Mouse (Mus musculus) 3134 (cell line): ENCODE data around the gene Rpn1.
"Not testable (repeated sequence)": the region's sequence is repeated elsewhere in the genome, so short reads cannot be mapped to it uniquely, and the experiment has no call there.

Experiments used
- DNase-seq: peaks from one replicate; pipeline ENCODE4 v3.0.0-alpha.2; 2011; ENCODE audit warnings: low spot score; ENCODE audit not compliant: insufficient read length; ENCODE audit errors: extremely low read depth

Gene Rpn1

DNA sequence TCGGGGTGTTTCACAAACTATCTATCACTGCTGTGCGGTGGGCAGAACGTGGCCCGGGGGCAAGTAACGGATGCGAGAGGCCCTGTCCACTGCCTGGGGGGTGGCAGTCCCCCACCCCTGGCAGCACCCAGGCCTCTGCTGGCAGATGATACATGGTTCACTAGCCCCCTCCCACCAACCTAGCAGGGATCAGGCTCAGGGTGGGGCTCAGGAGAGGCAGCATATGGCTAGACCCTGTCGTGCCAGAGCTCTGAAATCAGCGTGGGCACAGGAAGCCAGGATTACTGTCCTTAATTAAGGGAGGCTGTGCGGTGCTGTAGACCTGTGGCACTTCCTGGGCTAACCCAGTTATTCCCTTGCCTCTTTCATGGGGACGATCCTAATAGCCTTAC lies 32.9 kb downstream of the Rpn1 start:
- no peak for DNase-seq

DNA sequence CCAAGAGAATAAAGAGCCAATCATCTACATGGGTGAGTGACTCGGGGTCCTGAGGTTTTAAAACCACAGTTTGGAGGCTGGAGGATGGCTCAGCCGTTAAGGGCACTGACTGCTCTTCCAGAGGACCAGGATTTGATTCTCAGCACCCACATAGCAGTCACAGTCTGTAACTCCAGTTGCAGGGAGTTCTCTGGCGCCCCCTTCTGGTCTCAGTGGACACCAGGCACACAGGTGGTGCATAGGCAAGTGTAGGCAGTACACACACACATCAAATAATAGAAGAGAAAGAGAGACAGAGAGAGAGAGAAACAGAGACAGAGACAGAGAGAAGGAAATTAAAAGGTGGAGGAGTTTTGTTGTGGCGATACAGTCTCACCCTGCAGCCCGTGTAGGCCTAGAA lies 35.0 kb downstream of the Rpn1 start:
- no peak for DNase-seq

DNA sequence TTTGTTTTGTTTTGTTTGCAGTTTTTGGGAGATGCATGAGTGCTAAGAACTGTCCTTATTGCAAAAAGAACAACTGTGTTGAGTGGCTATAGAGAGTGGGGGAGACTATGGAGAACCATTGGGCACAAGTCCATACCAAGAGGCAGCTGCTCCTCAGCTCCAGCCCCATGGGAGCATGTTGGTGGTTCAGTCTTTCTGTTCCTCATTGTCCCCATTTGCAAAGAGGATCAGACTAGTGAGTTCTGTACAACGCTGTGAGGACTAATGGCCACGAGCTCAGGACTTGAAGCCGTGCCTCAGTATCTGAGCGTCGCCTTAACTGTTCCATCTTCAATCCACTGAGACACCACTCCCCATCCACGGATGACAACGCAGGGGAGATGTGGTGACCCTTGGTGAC lies 36.5 kb downstream of the Rpn1 start:
- no peak for DNase-seq

DNA sequence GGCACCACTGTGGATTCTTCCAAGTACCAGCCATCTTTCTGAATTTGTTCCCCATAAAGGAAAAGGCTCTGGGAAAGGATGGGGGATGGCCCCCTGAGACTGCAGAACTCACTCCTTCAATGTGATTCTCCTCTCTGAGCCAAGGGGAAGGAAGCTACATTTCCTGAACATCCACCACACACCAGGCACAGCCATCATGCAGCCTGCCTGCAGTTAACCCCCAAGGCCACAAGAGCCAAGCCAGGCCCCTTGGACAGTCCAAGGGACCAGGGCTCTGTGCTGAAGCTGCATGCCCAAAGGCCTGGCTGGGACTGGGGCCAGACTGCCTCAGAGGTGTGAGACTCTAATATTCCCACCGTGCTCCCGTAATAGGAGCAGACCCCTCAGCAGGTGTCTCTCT lies 37.5 kb downstream of the Rpn1 start:
- no peak for DNase-seq

DNA sequence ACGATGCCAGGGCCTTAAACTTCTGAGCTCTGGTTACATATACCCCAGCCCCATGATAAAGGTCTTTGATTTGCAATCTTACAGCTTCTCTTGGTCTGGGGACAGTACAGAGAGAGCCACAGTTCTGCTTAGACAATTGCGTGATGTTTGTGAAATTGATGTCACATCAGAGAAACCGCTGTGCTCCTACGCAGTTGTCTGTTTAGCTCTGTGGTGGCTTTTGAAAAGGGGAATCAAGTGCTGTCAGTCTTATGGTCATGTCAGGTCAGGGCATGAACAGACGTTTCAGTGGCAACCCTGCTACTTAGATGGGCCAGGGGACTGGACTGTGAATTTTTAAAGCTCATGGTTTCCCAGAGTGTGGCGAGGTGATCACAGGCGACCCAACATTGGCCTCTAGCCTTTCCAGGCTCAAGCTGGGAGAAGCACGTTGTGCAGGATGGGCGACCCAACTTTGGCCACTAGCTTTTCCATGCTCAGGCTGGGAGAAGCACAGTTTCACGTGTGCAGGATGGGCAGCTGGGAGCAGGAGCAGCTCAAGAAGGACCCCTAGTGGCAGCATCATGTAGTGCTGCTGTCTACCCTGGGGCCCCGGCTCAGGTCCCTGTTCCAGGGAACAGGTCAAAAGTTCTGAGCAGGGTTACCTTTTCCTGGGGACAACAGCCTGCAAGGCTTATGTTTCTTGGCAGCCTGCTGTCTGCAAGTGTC lies 39.0 kb downstream of the Rpn1 start:
- no peak for DNase-seq

DNA sequence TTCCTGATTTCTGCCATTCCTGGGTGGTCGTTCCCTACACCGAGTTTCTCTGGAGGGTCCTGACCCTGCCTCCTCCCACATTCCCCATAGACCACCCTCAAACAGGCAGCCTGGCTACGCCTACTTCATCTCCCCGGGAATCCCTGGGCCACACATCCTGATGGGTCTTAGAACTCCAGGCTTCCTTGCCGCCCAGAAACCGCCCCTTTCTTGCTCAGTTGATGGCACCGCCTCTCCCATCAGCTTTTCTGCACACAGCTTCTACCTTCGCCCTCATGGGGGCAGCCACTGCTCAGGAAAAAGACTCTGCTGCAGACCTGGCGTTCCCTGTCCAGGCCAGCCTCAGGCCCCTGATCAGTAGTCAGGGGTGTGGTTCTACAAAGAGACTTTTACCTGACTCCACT lies 39.6 kb downstream of the Rpn1 start:
- peak; percentile 28 for DNase-seq

DNA sequence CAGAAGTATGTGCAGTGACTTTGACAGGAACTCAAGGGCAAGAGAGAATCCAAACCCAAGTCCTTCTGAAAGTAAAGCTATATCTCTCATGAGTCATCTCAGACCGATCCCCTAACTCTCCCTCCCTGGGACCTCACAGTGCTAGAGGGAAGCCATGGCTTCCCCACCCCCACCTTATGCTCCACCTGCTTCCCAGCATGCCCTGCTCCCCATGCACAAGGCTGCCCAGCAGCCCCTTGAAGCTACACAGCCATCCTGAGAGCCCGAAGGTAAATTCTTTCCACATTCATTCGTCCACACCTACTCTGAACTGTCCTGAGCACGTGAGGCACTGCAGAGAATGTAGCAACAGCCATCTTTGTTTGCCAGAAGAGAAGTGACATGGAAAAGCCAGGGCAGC lies 40.3 kb downstream of the Rpn1 start:
- DNase-seq: no peak

DNA sequence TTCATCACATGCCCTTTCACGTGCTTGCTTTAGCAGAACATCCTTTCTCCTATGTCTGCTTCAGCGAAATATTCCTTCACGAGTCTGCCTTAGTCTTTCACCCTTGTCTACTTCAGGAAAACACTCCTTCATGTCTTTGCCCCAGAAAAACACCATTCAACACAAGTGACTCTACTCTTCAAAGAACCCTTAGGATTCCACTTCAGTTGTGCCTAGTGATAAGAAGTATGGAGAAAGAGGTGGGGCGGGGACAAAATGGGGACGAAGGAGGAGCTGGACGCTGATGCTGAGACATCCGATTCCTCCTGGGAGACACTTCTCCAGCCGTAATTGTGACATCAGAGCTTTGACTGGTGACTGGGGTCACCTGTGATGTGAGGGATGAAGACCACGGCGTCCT lies 41.5 kb downstream of the Rpn1 start:
- not testable (repeated sequence) for DNase-seq

DNA sequence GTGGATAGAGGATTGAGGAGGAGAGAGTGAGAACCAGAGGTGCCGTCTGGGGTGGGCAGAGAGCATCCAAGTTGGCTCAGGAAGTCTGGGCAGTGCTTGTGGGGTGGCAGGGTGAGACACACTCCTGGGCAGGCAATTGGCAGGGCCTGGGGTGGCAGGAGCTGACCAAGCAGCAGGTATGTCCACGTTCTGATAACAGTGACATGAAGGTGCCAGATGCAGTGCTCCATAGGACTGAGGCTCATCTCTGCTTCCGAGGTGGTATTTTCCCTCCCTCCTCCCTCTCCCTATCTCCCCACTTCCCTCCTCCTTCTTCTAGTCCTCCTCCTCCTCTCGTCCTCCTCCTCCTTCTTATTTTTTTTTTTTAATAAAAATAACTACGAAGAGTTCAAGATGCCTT lies 47.2 kb downstream of the Rpn1 start:
- no peak for DNase-seq

DNA sequence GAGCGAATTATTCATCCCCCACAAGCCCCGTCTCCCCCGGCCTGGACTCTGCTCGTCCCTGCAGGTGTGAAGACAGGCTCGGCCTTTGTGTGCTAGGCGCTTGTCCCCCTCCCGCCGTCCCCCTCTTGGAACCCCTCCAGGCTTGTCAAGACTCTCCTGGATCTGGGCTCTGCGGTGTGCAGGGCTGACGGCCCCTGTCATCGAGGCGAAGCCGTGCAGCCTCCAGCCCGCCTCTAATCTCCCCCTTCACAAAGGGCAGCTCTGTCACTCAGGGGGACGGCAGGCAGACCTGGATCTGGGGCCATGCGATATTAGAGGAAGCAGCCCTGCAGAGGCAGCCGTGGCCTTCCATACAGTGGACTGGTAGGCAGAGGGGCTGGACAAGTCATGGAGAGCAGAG lies 47.8 kb downstream of the Rpn1 start:
- DNase-seq: no peak

DNA sequence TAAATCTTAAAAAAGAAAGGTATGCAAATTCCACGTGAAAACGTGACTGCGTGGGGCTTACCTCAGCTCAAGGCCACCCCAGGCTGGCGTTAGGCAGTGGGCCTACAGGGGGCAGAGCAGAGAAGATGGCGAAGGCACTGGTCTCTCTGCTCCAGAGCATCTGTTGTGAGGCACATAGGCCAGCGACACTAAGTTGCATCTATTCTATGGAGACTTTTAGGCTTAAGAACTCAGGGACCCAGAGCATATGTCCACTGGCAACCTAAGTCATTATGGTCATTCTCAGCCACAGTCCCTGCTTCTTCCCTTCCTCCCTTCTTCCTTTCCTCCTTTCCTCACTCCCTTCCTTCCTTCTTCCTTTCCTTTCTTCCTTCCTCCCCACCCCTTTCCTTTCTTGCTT lies 48.8 kb downstream of the Rpn1 start:
- no peak for DNase-seq

DNA sequence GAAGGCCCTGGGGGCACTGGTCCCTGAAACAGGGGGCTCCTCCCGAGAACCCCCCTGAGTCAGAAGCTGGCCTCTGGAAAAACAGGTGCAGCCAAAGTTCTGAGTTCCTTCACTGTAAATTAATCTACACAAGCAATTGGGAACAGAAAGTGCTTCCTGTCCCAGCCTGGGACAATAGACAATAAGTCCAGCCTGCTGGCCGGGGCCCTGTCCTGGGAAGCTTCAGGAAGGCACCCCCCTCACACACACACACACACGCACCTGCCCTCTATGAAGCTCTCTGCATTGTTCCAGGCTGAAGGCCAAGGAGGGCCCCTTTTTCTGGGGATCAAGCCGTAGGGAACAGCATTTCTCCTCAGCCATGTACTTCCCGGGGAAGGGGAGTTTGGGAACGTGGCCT lies 49.6 kb downstream of the Rpn1 start:
- DNase-seq: no peak

DNA sequence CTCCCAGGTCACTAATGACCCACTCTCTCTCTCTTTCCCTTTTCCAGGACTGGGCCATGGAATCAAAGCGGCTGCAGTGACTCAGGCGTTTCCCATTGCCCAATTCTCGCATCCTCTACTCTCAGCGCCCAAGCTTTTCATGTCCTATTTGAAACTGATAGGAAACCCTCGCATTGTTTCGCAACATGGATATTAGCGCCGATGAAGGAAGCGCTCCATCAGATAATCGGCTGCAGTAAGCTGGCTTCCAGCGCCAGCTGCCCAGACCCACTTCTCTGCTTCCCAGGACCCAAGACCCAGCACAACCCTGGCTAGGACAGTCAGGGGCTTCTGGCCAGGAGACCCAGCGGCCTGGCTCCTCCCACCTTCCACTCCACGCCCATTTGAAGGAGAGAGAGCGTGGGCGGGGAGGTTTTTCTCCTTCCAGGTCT lies 51.9 kb downstream of the Rpn1 start:
- no peak for DNase-seq

DNA sequence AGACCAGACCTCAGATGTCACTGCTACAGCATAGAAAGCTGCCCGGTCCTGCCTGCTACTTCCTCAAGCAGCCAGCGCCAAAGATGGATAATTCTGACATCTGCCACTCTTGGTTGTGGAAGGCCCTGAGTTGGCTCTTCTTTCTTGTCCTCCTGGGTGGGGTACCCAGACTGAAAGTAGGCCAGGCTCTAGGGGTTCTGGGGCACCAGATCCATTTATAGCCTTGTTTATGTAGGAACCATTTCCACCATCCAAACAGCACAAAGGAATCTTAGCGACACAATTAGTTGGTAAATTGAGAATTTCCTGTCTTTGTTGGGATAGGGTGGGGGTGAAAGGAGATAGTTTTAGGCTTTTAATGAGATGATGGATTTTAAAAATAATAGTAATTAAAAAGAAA lies 54.2 kb downstream of the Rpn1 start:
- no peak for DNase-seq

DNA sequence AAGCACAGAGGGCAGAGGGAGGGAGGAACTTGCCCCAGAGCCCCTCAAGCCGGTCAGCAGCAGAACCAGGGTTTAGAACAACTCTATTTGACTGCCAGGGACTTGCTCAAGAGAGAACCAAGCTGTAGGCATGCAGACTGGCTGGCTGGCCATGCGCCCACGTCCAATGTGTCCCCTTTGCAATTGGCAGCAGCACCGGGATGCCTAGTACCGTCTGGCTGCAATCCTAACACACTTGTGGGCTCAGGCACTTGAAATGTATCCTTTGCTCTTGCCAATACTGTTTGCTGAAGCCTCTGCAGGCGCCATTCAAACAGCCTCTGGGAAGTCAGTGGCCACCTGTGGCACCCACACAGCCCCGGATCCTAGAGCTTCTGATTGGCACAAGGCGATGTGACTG lies 56.0 kb downstream of the Rpn1 start:
- DNase-seq: no peak

DNA sequence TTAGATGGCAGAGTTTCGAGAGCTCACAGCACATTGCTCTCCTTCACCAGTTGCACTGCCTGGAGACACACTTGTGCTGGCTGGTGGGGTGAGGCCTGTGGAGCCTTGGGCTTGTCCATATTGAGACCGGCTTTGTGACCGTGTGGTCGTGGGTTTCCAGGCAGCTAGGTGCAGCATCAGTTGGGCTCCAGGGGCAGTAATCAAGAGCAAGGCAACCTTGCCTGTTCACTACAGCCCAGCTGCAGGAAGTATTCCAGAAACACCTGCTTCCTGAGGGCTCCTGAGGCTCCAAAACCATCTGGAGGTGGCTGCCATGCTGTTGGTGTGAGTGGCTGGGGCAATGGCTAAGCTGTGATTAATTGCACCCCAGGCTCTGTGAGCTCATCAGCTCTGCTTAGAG lies 61.5 kb downstream of the Rpn1 start:
- DNase-seq: no peak

DNA sequence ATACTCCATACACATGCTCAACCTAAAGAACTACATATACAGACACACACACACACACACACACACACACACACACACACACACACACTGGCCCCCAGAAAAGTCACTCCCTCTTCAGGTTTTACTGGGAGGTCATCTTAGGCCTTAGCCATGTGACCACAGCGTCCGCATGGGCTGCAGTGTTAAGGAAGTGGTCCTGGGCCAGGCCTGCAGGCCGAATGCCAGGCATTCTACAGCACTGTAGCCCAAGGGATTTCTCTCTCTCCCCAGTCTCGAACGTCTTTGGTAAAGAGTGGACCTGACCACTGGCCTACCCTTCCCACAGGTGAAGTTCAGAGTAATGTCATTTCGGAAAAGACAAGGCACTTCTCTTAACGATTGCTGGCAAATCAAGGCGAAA lies 62.3 kb downstream of the Rpn1 start:
- DNase-seq: no peak

DNA sequence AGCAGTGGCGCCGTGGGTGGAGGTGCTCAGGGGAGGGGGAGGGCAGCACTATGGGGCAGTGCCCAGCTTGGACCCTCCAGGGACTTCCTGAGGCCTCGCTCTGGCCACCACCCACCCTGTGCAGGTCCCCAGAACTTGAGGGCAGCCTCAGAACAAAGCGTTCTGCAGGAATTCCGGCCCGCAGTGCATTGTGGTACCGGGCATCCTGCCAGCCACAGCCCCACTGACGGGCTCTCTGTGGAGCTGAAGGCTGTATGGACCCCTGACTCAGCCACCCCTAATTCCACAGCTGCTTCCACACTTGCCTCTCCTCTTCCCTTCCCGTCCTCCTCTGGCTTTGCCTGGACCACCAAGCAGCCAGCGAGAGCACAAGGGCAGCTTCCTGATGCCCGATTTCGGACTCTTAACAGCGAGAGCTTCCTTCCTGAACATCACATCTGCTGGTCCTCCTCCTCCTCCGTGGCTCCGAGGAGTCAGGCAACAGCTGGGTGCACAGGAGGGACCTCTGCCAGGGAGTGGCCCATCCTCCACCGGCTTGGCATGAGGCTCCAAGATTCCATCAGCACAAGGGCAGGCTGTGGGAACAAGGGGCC lies 63.2 kb downstream of the Rpn1 start:
- DNase-seq: no peak

DNA sequence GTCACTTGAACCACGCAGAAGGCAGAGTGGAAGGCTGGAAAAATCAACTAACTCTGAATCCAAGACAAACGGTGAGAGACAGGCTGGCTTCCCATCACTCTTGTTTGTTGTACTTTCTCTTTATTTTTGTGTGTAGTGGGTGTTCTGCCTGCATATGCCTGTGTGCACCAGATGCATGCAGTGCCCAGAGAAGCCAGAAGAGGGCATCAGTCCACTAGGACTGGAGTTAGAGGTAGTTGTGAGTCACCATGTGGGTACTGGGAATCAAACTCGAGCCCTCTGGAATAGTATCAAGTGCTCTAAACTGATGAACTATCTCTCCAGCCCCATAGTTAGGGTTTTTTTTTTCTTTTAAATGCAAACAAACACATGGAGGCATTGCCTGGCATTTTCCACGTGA lies 67.1 kb downstream of the Rpn1 start:
- DNase-seq: no peak

DNA sequence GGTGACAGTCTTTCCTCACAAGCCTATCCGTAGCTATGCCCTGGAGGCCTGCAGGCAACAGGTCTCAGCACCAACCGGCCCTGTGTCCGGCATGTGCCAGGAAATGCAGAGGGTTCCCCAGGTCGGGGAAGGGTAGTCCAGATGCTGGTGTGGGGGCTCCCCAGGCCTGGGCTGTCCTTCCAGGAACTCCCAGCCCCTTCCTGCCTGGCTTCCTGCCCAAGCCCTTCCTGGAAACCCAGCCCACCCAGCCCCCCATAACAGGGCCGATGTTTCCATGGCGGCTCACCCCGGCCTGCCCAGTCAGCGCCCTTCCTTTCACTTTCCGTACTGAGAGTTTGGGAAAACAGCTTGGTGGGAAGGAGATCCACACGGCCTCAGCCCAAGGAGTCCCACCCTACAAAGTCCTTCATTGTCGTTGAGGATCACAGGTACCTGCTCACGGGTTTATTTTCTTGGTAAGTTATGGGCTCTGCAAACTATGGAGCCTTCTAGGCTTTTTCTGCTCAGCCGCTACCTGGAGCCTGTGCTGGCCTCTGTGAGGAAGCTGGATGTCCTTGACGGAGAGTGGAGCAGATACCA lies 67.9 kb downstream of the Rpn1 start:
- DNase-seq: no peak

DNA sequence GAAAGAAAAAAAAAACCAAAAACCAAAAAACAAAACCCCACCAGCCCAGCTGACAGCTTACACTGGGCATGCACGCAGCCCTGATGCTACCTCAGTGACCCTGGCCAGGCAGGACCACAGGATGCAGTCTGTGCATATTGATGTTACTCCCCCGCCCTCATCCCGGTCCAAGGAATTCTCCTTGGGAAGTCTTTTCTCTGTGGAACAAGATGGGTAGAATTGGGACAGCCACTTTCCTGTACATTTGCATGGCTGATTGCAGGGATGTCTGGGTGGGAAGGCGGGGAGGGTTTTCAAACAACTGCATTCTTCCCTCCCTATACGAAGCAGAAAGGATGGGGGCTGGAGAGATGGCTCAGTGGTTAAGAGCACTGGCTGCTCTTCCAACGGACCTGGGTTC lies 68.7 kb downstream of the Rpn1 start:
- no peak for DNase-seq
